Mouse (Mus musculus): ENCODE data around the gene Gne. TPM values are rescaled to one million over a fixed set of nuclear protein-coding genes. Genes with fewer than 3 reads are reported as not detected.

Gne gene
- total RNA-seq, 1 experiment from 2014 or later = 31.5 TPM

DNA sequence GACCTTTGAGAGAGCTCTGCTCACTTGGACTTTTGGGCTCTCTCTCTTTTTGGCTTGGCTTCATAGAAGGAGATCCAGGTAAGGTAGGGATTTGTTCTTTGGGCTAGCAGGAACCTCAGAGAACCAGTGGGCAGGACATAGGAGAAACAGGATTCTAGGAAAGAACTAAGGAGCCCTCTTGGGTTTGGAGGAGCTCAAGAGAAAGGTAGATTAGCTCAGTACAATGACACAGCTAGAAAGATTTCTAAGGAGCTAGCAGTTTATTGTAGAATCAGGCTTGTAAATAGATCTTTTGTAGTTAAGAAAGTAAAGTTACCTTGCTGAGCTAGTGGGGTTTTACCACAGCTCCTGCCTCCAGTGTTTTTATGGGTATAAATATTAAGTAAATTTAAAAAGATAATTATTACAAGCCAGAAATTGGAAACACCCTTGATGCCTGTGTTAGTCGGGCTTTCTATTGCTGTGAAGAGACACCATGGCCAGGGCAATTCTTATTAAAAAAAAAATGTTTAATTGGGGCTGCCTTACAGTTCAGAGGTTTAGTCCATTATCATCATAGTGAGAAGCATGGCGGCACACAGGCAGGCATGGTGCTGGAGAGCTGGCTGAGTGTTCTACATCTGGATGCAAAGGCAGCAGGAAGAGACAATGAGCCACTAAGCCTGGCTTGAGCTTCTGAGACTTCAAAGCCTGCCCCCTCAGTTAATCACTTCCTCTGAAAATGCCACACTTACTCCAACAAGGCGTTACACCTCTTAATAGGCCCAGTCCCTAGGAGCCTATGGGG, 79.2 kb downstream of the Gne start:
- no peak for ATAC-seq (replicated peaks in 1 of 2; ENCODE audit: insufficient read depth in 1 of 2, low FRiP score in 2 of 2, low TSS enrichment in 1 of 2, low read depth in 1 of 2, poor library complexity in 2 of 2, severe bottlenecking in 2 of 2)

DNA sequence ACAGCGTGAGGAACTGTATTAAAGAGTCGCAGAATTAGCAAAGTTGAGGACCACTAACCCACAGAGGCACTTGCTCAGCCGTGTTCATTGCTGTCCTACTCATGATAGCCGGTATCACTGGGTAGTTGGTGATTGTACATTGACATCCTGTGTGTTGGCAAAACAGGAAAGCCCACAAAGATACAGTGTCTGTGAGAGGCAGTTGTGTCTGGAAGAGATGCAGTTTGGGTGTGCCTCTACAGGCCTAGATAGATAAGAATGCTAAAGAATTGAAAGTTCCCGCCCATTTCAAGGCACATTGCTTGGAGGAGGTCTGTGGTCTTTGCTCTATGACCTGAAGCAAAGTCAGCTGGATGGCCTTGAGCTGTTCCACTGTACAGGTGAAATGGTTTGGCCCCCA, 79.9 kb downstream of the Gne start, which contains the start of gene Clta:
Gene Clta (plus strand): TSS at position 327 of the 400 bp plus-strand sequence.
- ATAC-seq (replicated peaks in 1 of 2; ENCODE audit: insufficient read depth in 1 of 2, low FRiP score in 2 of 2, low TSS enrichment in 1 of 2, low read depth in 1 of 2, poor library complexity in 2 of 2, severe bottlenecking in 2 of 2) = peak in 1 of 2 experiments; percentile 48; a peak in 1 of 4 replicates

- ATAC-seq (replicated peaks in 1 of 2; ENCODE audit: insufficient read depth in 1 of 2, low FRiP score in 2 of 2, low TSS enrichment in 1 of 2, low read depth in 1 of 2, poor library complexity in 2 of 2, severe bottlenecking in 2 of 2) = no peak; a peak in 1 of 4 replicates
Observed at GRCm38 (mm10) chr4:44003622-44004021, 80.4 kb downstream of the Gne start.

GRCm38 (mm10) chr4:43994342-43994741, 89.6 kb downstream of the Gne start:
- no peak for ATAC-seq (replicated peaks in 1 of 2; ENCODE audit: insufficient read depth in 1 of 2, low FRiP score in 2 of 2, low TSS enrichment in 1 of 2, low read depth in 1 of 2, poor library complexity in 2 of 2, severe bottlenecking in 2 of 2)

- ATAC-seq (replicated peaks in 1 of 2; ENCODE audit: insufficient read depth in 1 of 2, low FRiP score in 2 of 2, low TSS enrichment in 1 of 2, low read depth in 1 of 2, poor library complexity in 2 of 2, severe bottlenecking in 2 of 2) = no peak
Observed at GRCm38 (mm10) chr4:43993072-43993471, 90.9 kb downstream of the Gne start.

- no peak for ATAC-seq (replicated peaks in 1 of 2; ENCODE audit: insufficient read depth in 1 of 2, low FRiP score in 2 of 2, low TSS enrichment in 1 of 2, low read depth in 1 of 2, poor library complexity in 2 of 2, severe bottlenecking in 2 of 2)
Observed at GRCm38 (mm10) chr4:43988976-43989375, 95.0 kb downstream of the Gne start.

- ATAC-seq (replicated peaks in 1 of 2; ENCODE audit: insufficient read depth in 1 of 2, low FRiP score in 2 of 2, low TSS enrichment in 1 of 2, low read depth in 1 of 2, poor library complexity in 2 of 2, severe bottlenecking in 2 of 2) = no peak
Observed at GRCm38 (mm10) chr4:43984326-43984725, 99.7 kb downstream of the Gne start.

Other genes starting within 250 kb of the Gne start
- not detected in 2 replicates for gene Olfr157, start 244.0 kb downstream of the Gne start, total RNA-seq (2017)
- gene Olfr155, start 232.6 kb downstream of the Gne start, total RNA-seq (2017) = not detected in 2 replicates
- gene Reck, start 208.6 kb downstream of the Gne start, total RNA-seq (2017) = 2.5 and 2.8 TPM in 2 replicates
- 40.2 and 62.5 TPM in 2 replicates for gene Glipr2, start 126.8 kb downstream of the Gne start, total RNA-seq (2017)
- gene Ccin, start 100.7 kb downstream of the Gne start, total RNA-seq (2017) = 0.44 TPM in 1 of 2 replicates, not detected in the other
- gene Clta, start 79.7 kb downstream of the Gne start, total RNA-seq (2017) = 288 and 367 TPM in 2 replicates
- 57.1 and 59.5 TPM in 2 replicates for gene Rnf38, start 149.6 kb upstream of the Gne start, total RNA-seq (2017)
- gene Melk, start 216.7 kb upstream of the Gne start, total RNA-seq (2017) = 16.3 and 16.7 TPM in 2 replicates